ENCODE assay signal across 22 mouse cellular contexts in genomic region chr1:186447521-186447920, GRCm38 (mm10).
A peak's percentile ranks its signal among the peaks of the same experiment; 100 is the strongest.
DNase-seq lines count a peak whose midpoint lies in the region; ATAC-seq and TF ChIP-seq lines count a peak whose summit lies in the region.
"Had no signal": no experiment of that assay in that cellular context is flagged by ENCODE, and none has a peak within 500 bp of the region (broad histone marks: within the 10 kb centered on the region; RNA-seq: fewer than 3 reads in every experiment).

No protein-coding gene starts in this region.

- no peak overlapping the region for H3K4me2 ChIP-seq in heart, postnatal 0 days (ENCODE audit: low read depth, low read length)
- no peak overlapping the region for H3K4me2 ChIP-seq in lung, embryonic 16.5 days (ENCODE audit: low read depth, low read length)
- no peak overlapping the region for H3K4me2 ChIP-seq in lung, postnatal 0 days (replicated peaks; ENCODE audit: low read depth, low read length)
- no peak overlapping the region for H3K4me2 ChIP-seq in forebrain, embryonic 15.5 days (replicated peaks)
- H3K4me2 ChIP-seq: forebrain, embryonic 13.5 days; heart, embryonic 11.5 days; heart, embryonic 15.5 days; hindbrain, embryonic 15.5 days had no signal

- H3K27ac ChIP-seq in heart, postnatal 0 days (ENCODE audit: low read depth): no peak overlapping the region
- H3K27ac ChIP-seq in lung, embryonic 16.5 days (ENCODE audit: low read length): peak overlapping the region; percentile 66; the same call in 1 of the 2 replicates
- H3K27ac ChIP-seq in lung, postnatal 0 days (ENCODE audit: low read length): no peak overlapping the region
- H3K27ac ChIP-seq in forebrain, embryonic 15.5 days (replicated peaks): no peak overlapping the region
- H3K27ac ChIP-seq: forebrain, embryonic 13.5 days; gastrocnemius, adult 2 months; heart, adult 2 months; heart, embryonic 15.5 days; hindbrain, embryonic 15.5 days had no signal

- no peak for TF ChIP-seq EP300 in heart, postnatal 0 days (IDR thresholded peaks at IDR 0.05; ENCODE audit: low read depth)
- no peak for TF ChIP-seq EP300 in lung, postnatal 0 days (IDR thresholded peaks at IDR 0.05)

- 34% methylated on average over 1 of the region's 1 CpGs for WGBS in heart, postnatal 0 days
- WGBS in lung, embryonic 16.5 days: 41% methylated on average over 1 of the region's 1 CpGs
- 39% methylated on average over 1 of the region's 1 CpGs for WGBS in lung, postnatal 0 days
- WGBS in forebrain, embryonic 15.5 days: 78% methylated on average over 1 of the region's 1 CpGs

- TF ChIP-seq CTCF in heart, postnatal 0 days (IDR thresholded peaks at IDR 0.05; ENCODE audit: low read depth): 0 out of 2 replicates have a peak, but pooled peaks have one; percentile 18
- no peak for TF ChIP-seq CTCF in lung, postnatal 0 days (IDR thresholded peaks at IDR 0.05)

- DNase-seq in cerebellum, adult 11-12 months: no peak
- DNase-seq in heart, postnatal 0 days (ENCODE audit: low spot score): no peak
- DNase-seq in heart, adult 18-20 months: no peak
- no peak for DNase-seq in lung, postnatal 0 days (ENCODE audit: low spot score)
- DNase-seq in lung, postnatal 36 days: peak; percentile 16
- DNase-seq: adrenal gland, adult 8-10 months; adrenal gland, postnatal 36 days; B cell, adult 2 months; gastrocnemius, adult 2 months; gastrocnemius, postnatal 36 days; heart, adult 2 months; heart, postnatal 36 days had no signal

- ATAC-seq in cerebellum, adult (ENCODE audit: insufficient number of reproducible peaks, low FRiP score, low TSS enrichment): 0 out of 2 replicates have a peak, but pooled peaks have one; percentile 19
- no peak for ATAC-seq in heart, postnatal 0 days (ENCODE audit: insufficient read depth, low read depth)
- ATAC-seq in lung, embryonic 16.5 days (ENCODE audit: low read depth): no peak
- ATAC-seq in lung, postnatal 0 days: no peak
- ATAC-seq in forebrain, embryonic 15.5 days (replicated peaks): no peak
- ATAC-seq: CD4-positive, CD25-positive, alpha-beta regulatory T cell, adult 4 months; forebrain, embryonic 13.5 days; inflammation-experienced regulatory T-cells, adult 6 months had no signal

- no peak overlapping the region for H3K4me3 ChIP-seq in heart, postnatal 0 days (ENCODE audit: low read depth, low read length)
- H3K4me3 ChIP-seq in lung, embryonic 16.5 days (ENCODE audit: low read length): no peak overlapping the region
- no peak overlapping the region for H3K4me3 ChIP-seq in lung, postnatal 0 days (ENCODE audit: low read depth, low read length)
- no peak overlapping the region for H3K4me3 ChIP-seq in forebrain, embryonic 15.5 days
- H3K4me3 ChIP-seq: forebrain, embryonic 13.5 days; gastrocnemius, adult 2 months; heart, adult 2 months; heart, embryonic 15.5 days; hindbrain, embryonic 15.5 days had no signal

- peaks cover 13% of the 10 kb centered on the region; the same call in 1 of the 2 replicates for H3K4me1 ChIP-seq in heart, postnatal 0 days (ENCODE audit: control insufficient read depth, insufficient read depth)
- H3K4me1 ChIP-seq in lung, embryonic 16.5 days (replicated peaks; ENCODE audit: control insufficient read depth, insufficient read depth, low read length): peaks cover 18% of the 10 kb centered on the region
- peaks cover 7% of the 10 kb centered on the region; the same call in 1 of the 2 replicates for H3K4me1 ChIP-seq in lung, postnatal 0 days (ENCODE audit: insufficient read depth, low read depth, low read length)
- H3K4me1 ChIP-seq in forebrain, embryonic 15.5 days: peaks cover 9% of the 10 kb centered on the region

- no peaks in the 10 kb centered on the region for H3K27me3 ChIP-seq in heart, postnatal 0 days (ENCODE audit: control insufficient read depth, insufficient read depth, low read length)
- H3K27me3 ChIP-seq in lung, embryonic 16.5 days (ENCODE audit: control insufficient read depth, insufficient read depth, low read depth, low read length): no peaks in the 10 kb centered on the region
- H3K27me3 ChIP-seq in lung, postnatal 0 days (replicated peaks; ENCODE audit: insufficient read depth, low read length): no peaks in the 10 kb centered on the region
- no peaks in the 10 kb centered on the region for H3K27me3 ChIP-seq in forebrain, embryonic 15.5 days
- H3K27me3 ChIP-seq: forebrain, embryonic 13.5 days; heart, embryonic 15.5 days; hindbrain, embryonic 15.5 days had no signal

- H3K9ac ChIP-seq in heart, postnatal 0 days (replicated peaks; ENCODE audit: low read depth, low read length): no peak overlapping the region
- H3K9ac ChIP-seq in lung, embryonic 16.5 days (ENCODE audit: low read length): no peak overlapping the region
- H3K9ac ChIP-seq in lung, postnatal 0 days (replicated peaks; ENCODE audit: low read depth): no peak overlapping the region
- no peak overlapping the region for H3K9ac ChIP-seq in forebrain, embryonic 15.5 days (replicated peaks)
- H3K9ac ChIP-seq: forebrain, embryonic 13.5 days; heart, embryonic 15.5 days; hindbrain, embryonic 15.5 days had no signal

- no peaks in the 10 kb centered on the region for H3K9me3 ChIP-seq in heart, postnatal 0 days (replicated peaks; ENCODE audit: control insufficient read depth, low read length)
- H3K9me3 ChIP-seq in lung, embryonic 16.5 days (ENCODE audit: control insufficient read depth, low read length): no peaks in the 10 kb centered on the region
- no peaks in the 10 kb centered on the region for H3K9me3 ChIP-seq in lung, postnatal 0 days (ENCODE audit: low read length)
- H3K9me3 ChIP-seq in forebrain, embryonic 15.5 days: no peaks in the 10 kb centered on the region
- H3K9me3 ChIP-seq: forebrain, embryonic 13.5 days; heart, embryonic 15.5 days; hindbrain, embryonic 15.5 days had no signal

- no peaks in the 10 kb centered on the region for H3K36me3 ChIP-seq in heart, postnatal 0 days (replicated peaks; ENCODE audit: control insufficient read depth, insufficient read depth, low read length)
- no peaks in the 10 kb centered on the region for H3K36me3 ChIP-seq in lung, embryonic 16.5 days (ENCODE audit: control insufficient read depth, insufficient read depth, low read length)
- no peaks in the 10 kb centered on the region for H3K36me3 ChIP-seq in lung, postnatal 0 days (ENCODE audit: insufficient read depth, low read length)
- no peaks in the 10 kb centered on the region for H3K36me3 ChIP-seq in forebrain, embryonic 15.5 days
- H3K36me3 ChIP-seq: G1E; heart, embryonic 15.5 days; hindbrain, embryonic 15.5 days had no signal
